Mouse (Mus musculus): ENCODE measurements at regions not wholly inside any gene's neighbourhood (a gene's known extent, or its start where the extent isn't known, plus 50 kb on each side); places are given as distances from the start of the nearest gene placed in this dataset.
"Not testable (repeated sequence)": the region's sequence is repeated elsewhere in the genome, so short reads cannot be mapped to it uniquely, and the experiment has no call there.

DNA sequence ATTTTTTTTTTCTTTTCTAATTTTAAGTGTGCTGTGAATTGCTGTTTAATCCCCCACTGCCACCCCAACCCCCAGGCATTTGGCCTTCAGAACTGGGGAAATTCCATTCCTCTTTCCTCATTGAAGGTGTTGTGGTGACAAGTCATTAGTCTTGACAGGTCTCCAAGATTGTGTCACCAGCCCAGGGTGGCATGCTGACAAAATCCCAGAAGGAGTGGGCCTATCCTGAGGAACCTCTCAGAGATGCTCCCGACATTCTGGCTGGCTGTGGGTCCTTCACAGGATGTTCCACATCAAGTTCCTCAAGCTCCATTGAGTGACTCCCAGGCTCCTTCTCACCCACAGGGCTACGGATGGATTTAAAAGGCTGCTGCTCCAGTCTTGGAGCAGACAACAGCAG is 91.7 kb downstream of the Btg1 start:
- H3K36me3 ChIP-seq, result no peaks in the 10 kb centered on the region
- peak overlapping the region; percentile 57; the same call in 1 of the 2 replicates for H3K27ac ChIP-seq (ENCODE audit: poor library complexity, severe bottlenecking)
- peak; percentile 69; the same call in 1 of the 2 replicates for ATAC-seq (ENCODE audit: insufficient number of reproducible peaks, low FRiP score)
- peaks cover 23% of the 10 kb centered on the region for H3K4me1 ChIP-seq (replicated peaks)
- no peak overlapping the region for H3K9ac ChIP-seq
- no peak overlapping the region for H3K4me3 ChIP-seq
- 22% methylated on average over 2 of the region's 2 CpGs for WGBS
- 0 out of 2 replicates have a peak overlapping the region, but pooled peaks have one; percentile 17 for H3K4me2 ChIP-seq
- no peaks in the 10 kb centered on the region for H3K9me3 ChIP-seq (replicated peaks)
- no peaks in the 10 kb centered on the region for H3K27me3 ChIP-seq (replicated peaks)

DNA sequence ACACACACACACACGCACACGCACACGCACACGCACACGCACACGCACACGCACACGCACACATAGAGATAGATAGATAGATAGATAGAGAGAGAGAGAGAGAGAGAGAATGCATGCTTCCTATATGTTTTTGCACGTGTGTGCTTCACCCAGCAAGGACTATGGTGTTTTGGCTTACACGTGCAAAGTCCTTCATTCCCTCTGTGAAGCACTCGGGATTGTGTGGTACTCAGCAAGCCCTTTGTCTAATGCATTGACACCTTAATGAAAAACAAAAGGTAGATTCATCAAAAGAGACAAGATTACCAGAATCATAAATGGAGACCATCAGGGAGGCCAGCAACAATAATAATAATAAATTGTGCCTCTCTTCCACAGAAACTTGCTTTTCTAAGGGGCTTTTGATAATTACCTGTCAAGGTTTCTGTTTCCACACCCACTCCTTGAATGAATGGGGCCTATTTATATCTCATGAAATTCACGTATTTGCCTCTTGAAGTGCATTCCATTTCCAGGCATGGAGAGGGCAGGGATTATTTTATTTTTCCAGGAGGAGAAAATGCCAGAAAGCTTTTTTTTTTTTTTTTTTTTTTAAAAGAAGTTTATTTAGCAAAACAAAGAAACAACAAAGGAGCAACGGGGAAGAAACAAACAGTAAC is 93.0 kb downstream of the Btg1 start:
- H3K4me1 ChIP-seq (replicated peaks), result peaks cover 23% of the 10 kb centered on the region
- no peak overlapping the region for H3K4me2 ChIP-seq
- H3K27ac ChIP-seq (ENCODE audit: poor library complexity, severe bottlenecking), result peak overlapping the region; percentile 23; the same call in 1 of the 2 replicates
- H3K9me3 ChIP-seq (replicated peaks), result no peaks in the 10 kb centered on the region
- H3K27me3 ChIP-seq (replicated peaks), result no peaks in the 10 kb centered on the region
- H3K36me3 ChIP-seq, result no peaks in the 10 kb centered on the region
- no peak overlapping the region for H3K9ac ChIP-seq
- WGBS, result 85% methylated on average over 13 of the region's 13 CpGs
- ATAC-seq (ENCODE audit: insufficient number of reproducible peaks, low FRiP score), result no peak
- no peak overlapping the region for H3K4me3 ChIP-seq

DNA sequence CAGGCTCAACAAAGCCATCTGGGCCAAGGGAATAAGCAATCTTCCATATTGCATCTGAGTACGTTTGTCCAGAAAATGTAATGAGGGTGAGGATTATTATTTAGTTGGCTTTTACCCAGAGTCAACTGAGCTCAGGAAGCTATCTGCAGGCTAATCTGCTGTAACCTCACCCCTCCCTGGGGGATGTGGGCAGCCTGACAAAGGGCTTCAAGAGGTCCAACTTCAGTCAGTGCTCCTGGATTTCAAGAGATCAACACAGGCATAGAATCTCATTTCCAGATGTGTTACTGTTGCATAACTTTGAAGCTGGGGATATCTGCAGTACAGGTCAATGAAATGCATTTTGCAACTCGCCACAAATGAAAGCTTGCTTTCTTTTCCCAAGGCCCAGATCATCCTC is 95.2 kb downstream of the Btg1 start:
- WGBS, result 68% methylated on average over 2 of the region's 2 CpGs
- H3K9ac ChIP-seq, result no peak overlapping the region

DNA sequence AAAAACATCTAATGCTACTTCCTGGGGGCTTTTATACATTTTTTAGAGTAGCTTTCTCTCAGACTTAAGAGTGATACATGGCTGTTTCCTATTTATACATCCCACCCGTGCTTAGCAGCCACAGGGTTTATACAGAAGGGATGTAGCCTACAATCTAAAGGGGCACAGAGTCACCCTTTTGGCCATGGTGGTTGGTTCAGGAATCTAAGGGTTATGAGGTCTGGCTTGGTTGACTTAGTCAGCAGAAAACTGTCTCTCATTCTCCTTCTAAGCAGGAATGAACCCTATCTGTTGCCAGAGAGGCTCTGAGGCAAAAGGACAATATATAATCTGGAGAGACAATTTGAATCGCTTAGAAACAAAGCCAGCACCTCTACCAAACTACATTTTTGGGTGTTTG is 97.9 kb downstream of the Btg1 start:
- Histone ChIP-seq H3K4me3 (no peak overlapping the region), H3K27ac (ENCODE audit: poor library complexity, severe bottlenecking) (no peak overlapping the region), H3K4me2 (no peak overlapping the region), H3K9me3 (replicated peaks) (no peaks in the 10 kb centered on the region), H3K36me3 (no peaks in the 10 kb centered on the region), H3K27me3 (replicated peaks) (no peaks in the 10 kb centered on the region), H3K4me1 (replicated peaks) (peaks cover 10% of the 10 kb centered on the region), H3K9ac (no peak overlapping the region)
- 69% methylated on average over 2 of the region's 2 CpGs for WGBS
- no peak for ATAC-seq (ENCODE audit: insufficient number of reproducible peaks, low FRiP score)

More for the DNA sequence above, 95.2 kb downstream of the Btg1 start:
- ATAC-seq (ENCODE audit: insufficient number of reproducible peaks, low FRiP score), result no peak
- H3K4me2 ChIP-seq, result no peak overlapping the region
- no peak overlapping the region for H3K4me3 ChIP-seq
- H3K4me1 ChIP-seq (replicated peaks), result peaks cover 23% of the 10 kb centered on the region
- no peaks in the 10 kb centered on the region for H3K36me3 ChIP-seq
- H3K27me3 ChIP-seq (replicated peaks), result no peaks in the 10 kb centered on the region
- H3K9me3 ChIP-seq (replicated peaks), result no peaks in the 10 kb centered on the region
- H3K27ac ChIP-seq (ENCODE audit: poor library complexity, severe bottlenecking), result no peak overlapping the region

DNA sequence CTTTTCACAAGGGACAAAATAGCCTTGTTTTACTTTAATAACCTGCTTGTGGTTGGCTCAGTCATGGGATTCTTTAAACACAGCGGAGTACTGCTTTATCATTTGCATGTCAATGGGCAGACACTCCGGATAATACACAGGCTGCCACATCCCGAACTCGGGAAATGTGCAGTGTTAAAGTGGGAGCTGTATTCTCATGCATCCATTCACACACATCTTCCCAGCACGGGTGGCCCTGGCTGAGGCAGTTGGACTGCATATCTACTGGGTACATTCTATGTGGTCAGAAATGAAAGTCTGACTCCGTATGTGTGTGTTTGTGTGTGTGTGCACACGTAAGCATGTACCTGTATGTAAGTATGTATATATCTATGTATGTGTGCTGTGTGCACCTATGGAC is 100.5 kb downstream of the Btg1 start:
- Histone ChIP-seq H3K27me3 (replicated peaks) (no peaks in the 10 kb centered on the region), H3K36me3 (no peaks in the 10 kb centered on the region), H3K27ac (ENCODE audit: poor library complexity, severe bottlenecking) (no peak overlapping the region), H3K9ac (no peak overlapping the region), H3K4me3 (no peak overlapping the region), H3K4me1 (replicated peaks) (peaks cover 17% of the 10 kb centered on the region), H3K9me3 (replicated peaks) (no peaks in the 10 kb centered on the region), H3K4me2 (no peak overlapping the region)
- 77% methylated on average over 7 of the region's 7 CpGs for WGBS
- no peak for ATAC-seq (ENCODE audit: insufficient number of reproducible peaks, low FRiP score)

DNA sequence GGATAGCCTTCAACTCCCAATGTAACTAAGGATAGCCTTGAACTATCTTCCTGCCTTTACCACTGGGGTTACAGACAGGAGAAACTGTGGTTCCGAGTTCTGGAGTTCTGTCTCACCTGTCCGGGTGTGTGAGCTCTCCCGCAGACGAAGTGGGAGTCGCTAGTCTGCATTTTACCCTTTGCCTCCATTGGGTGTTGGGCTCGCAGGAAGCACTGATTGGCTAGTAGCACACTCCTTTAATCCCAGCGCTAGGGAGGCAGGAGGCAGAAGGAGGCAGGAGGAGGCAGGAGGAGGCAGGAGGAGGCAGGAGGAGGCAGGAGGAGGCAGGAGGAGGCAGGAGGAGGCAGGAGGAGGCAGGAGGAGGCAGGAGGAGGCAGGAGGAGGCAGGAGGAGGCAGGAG is 101.9 kb downstream of the Btg1 start:
- H3K4me1 ChIP-seq (replicated peaks), result peaks cover 24% of the 10 kb centered on the region
- H3K4me2 ChIP-seq; H3K36me3 ChIP-seq; H3K4me3 ChIP-seq; H3K9ac ChIP-seq; H3K27ac ChIP-seq (ENCODE audit: poor library complexity, severe bottlenecking); H3K27me3 ChIP-seq (replicated peaks); ATAC-seq (ENCODE audit: insufficient number of reproducible peaks, low FRiP score); H3K9me3 ChIP-seq (replicated peaks): not testable (repeated sequence)
- 90% methylated on average over 7 of the region's 7 CpGs for WGBS

DNA sequence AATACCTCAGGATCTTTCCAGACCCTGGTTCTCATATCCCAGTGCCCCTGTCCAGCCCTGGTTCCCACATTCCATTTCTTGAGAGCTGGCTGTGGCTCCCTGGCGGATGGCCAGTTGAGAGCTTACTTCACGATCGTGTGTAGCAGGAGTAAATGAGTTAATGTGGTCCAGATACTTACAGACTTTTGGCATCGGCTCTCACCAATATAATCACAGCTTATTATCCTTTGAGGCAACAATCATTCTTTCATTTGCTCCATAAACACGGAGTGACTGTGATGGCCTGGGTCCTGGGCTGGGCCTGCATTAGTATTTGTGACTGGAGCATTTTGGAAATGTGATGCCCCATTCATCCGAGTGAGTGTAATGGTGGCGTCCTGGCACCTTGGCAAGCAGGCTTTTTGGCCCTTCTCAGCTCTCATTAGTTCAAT is 103.5 kb downstream of the Btg1 start:
- ATAC-seq (ENCODE audit: insufficient number of reproducible peaks, low FRiP score), result no peak
- WGBS, result 50% methylated on average over 7 of the region's 7 CpGs
- no peak overlapping the region for H3K9ac ChIP-seq
- H3K9me3 ChIP-seq (replicated peaks), result no peaks in the 10 kb centered on the region
- no peak overlapping the region for H3K4me3 ChIP-seq
- peaks cover 24% of the 10 kb centered on the region for H3K4me1 ChIP-seq (replicated peaks)
- H3K36me3 ChIP-seq, result no peaks in the 10 kb centered on the region
- H3K27me3 ChIP-seq (replicated peaks), result no peaks in the 10 kb centered on the region
- H3K4me2 ChIP-seq, result no peak overlapping the region
- no peak overlapping the region for H3K27ac ChIP-seq (ENCODE audit: poor library complexity, severe bottlenecking)

DNA sequence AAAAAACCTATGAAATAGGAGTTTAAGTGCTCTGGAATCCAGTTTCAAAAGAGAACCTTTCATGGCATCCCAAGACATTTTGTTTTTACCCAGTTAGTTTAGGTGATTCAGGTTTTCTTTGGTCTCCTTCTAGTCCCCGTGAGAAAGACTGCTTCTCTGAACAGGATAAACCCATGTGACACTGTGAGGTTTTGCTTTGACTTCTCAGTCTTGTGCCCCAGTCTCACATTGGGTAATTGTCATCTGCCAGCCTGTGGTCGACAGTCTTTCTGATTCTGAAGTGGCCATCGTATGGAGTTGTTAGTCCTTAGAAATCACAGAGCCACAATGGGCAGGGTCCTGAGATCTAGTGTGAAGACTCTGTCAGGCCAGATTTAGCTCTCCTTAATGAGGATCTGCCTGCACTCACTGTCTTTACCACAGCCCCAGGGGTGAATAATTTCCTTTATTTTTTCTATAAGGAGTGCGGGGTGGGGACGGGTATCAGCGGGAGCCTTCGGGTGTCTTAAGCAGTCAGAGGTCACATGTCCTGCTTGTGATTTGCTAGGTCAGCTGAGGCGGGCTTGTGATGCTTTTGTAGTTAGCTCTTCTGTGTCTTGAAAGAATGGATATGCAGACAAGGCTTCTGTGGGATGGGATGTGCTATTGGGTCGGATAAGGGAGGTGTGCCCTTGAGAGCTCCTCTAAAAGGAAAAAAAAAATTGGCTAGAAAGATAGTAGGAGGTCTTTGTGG is 104.3 kb downstream of the Btg1 start:
- ATAC-seq (ENCODE audit: insufficient number of reproducible peaks, low FRiP score), result no peak
- H3K36me3 ChIP-seq, result no peaks in the 10 kb centered on the region
- 58% methylated on average over 9 of the region's 9 CpGs for WGBS
- H3K4me3 ChIP-seq, result no peak overlapping the region
- H3K9ac ChIP-seq, result no peak overlapping the region
- H3K4me2 ChIP-seq, result no peak overlapping the region
- no peaks in the 10 kb centered on the region for H3K27me3 ChIP-seq (replicated peaks)
- H3K9me3 ChIP-seq (replicated peaks), result no peaks in the 10 kb centered on the region
- H3K27ac ChIP-seq (ENCODE audit: poor library complexity, severe bottlenecking), result no peak overlapping the region
- peaks cover 24% of the 10 kb centered on the region for H3K4me1 ChIP-seq (replicated peaks)

DNA sequence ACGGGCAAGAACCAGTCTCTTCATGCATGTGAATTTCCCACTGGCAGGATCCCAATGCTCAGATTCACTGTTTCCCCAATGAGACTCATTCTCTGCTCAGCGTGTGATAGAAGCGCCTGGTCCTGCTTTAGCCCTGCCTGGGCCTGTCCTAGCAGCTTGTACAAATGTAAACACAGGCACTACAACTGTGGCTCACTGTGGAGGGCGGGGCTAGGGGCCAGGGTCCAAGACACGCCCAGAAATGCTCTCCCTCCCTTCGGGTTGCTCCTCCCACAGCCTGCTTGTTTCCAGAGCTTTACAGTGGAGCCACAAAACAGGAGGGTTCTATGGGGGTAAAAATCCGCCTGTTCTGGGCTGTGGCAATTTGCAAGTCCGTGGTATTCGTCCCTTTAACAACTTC is 105.7 kb downstream of the Btg1 start:
- Histone ChIP-seq H3K4me1 (replicated peaks) (peaks cover 24% of the 10 kb centered on the region), H3K9me3 (replicated peaks) (no peaks in the 10 kb centered on the region), H3K4me2 (no peak overlapping the region), H3K36me3 (no peaks in the 10 kb centered on the region), H3K27ac (ENCODE audit: poor library complexity, severe bottlenecking) (no peak overlapping the region), H3K27me3 (replicated peaks) (no peaks in the 10 kb centered on the region), H3K4me3 (no peak overlapping the region), H3K9ac (no peak overlapping the region)
- ATAC-seq (ENCODE audit: insufficient number of reproducible peaks, low FRiP score), result peak; percentile 94
- 24% methylated on average over 9 of the region's 9 CpGs for WGBS

DNA sequence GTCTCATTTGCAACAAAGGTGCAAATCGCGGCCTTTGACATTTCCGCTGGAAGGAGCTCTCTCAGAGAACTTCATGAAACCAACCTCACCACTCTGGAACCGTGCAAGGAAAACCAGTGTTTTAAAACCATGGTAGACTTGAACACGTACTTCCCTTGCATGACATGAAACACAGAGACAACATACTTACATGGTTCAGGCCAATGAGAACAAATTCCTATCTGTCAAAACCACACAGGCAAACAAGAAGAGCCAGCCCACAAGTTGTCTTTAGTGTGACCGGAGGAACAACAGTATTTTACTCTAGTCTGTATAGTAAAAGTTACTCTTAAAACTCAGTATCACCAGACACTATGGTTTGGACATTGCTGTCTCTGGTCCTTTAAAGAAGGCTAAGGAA is 106.3 kb downstream of the Btg1 start:
- Histone ChIP-seq H3K4me2 (no peak overlapping the region), H3K27ac (ENCODE audit: poor library complexity, severe bottlenecking) (no peak overlapping the region), H3K4me1 (replicated peaks) (peaks cover 24% of the 10 kb centered on the region), H3K9ac (no peak overlapping the region), H3K36me3 (no peaks in the 10 kb centered on the region), H3K27me3 (replicated peaks) (no peaks in the 10 kb centered on the region), H3K4me3 (no peak overlapping the region), H3K9me3 (replicated peaks) (no peaks in the 10 kb centered on the region)
- ATAC-seq (ENCODE audit: insufficient number of reproducible peaks, low FRiP score), result no peak
- 91% methylated on average over 6 of the region's 6 CpGs for WGBS

DNA sequence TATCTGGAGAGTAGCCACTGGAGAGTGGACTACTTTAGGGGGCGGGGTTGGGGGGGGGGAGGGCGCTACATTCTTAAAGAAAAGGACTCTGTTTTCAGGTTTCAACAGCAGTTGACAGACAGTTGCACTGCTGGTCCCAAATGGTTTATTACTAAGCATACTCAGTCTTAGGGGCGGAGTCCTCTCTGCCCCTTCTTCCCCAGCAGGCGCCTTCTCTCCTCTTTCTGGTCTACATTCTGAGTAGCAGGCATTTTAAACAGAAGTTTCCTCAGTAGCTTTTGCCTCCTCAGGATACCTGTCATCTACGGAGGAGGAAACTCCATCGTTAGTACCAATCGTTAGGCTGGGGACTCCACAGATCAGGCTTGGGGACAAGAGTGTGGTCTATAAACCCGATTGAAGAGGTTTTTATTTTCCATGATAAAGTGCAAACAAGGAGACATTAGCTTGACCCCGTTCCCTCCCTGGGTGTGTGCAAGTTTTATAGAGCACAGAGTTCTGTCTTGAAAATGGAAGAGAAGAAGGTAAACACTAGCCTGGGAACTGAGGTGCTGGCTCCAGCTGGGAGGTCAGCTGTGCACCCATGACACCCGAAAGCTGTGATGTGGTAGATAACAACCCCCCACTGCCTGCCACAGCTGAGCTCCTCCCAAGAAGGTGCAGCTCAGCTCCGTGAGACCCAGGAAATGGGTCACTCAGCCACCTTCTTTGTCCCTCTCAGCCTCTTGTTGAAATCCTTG is 107.8 kb downstream of the Btg1 start:
- H3K27me3 ChIP-seq (replicated peaks), result no peaks in the 10 kb centered on the region
- no peak overlapping the region for H3K9ac ChIP-seq
- 40% methylated on average over 11 of the region's 11 CpGs for WGBS
- no peaks in the 10 kb centered on the region for H3K9me3 ChIP-seq (replicated peaks)
- H3K27ac ChIP-seq (ENCODE audit: poor library complexity, severe bottlenecking), result no peak overlapping the region
- H3K36me3 ChIP-seq, result no peaks in the 10 kb centered on the region
- H3K4me2 ChIP-seq, result no peak overlapping the region
- peaks cover 24% of the 10 kb centered on the region for H3K4me1 ChIP-seq (replicated peaks)
- 0 out of 2 replicates have a peak, but pooled peaks have one; percentile 53 for ATAC-seq (ENCODE audit: insufficient number of reproducible peaks, low FRiP score)
- no peak overlapping the region for H3K4me3 ChIP-seq

All from heart, embryonic 12.5 days (tissue).